Mouse (Mus musculus) heart, postnatal 0 days (tissue): Measurements from ENCODE around the gene Chn1.

ENCODE experiments used
- CTCF ChIP-seq: IDR thresholded peaks from 2 replicates; pipeline ENCODE4 v1.5.1; 2016; ENCODE audit warnings: antibody characterized with exemption, control low read depth, low read depth
- EP300 ChIP-seq: IDR thresholded peaks from 2 replicates; pipeline ENCODE4 v1.6.1; 2016; ENCODE audit warnings: antibody characterized with exemption, low read depth

GRCm38 (mm10) chr2:73574418-73574817 lies 200.7 kb downstream of the Chn1 start:
- TF ChIP-seq CTCF (no peak), EP300 (no peak)
